Mouse (Mus musculus) kidney, postnatal 36 days (tissue): ENCODE measurements at regions not wholly inside any gene's neighbourhood (a gene's known extent, or its start where the extent isn't known, plus 50 kb on each side); places are given as distances from the start of the nearest gene placed in this dataset.

Experiments used
- DNase-seq, 2 experiments: peaks; one replicate each; pipeline ENCODE4 v3.0.0; 2021 to 2022; ENCODE audit warnings: mixed read lengths in 2 of 2

- DNase-seq, result no peak
Observed at GRCm38 (mm10) chr1:71472691-71473090, 58.0 kb upstream of the Abca12 start.

- DNase-seq, result no peak
Observed at GRCm38 (mm10) chr1:71483149-71483548, 68.4 kb upstream of the Abca12 start.

- no peak for DNase-seq
Observed at GRCm38 (mm10) chr1:71494576-71494975, 62.4 kb upstream of the Atic start.

GRCm38 (mm10) chr1:71505898-71506297 is 51.1 kb upstream of the Atic start:
- DNase-seq, result peak; percentile 6 to 15

- DNase-seq, result no peak
Observed at GRCm38 (mm10) chr1:71506534-71506933, 50.4 kb upstream of the Atic start.
